Mouse (Mus musculus) erythroid progenitor cell, adult 5-6 weeks (primary cell): ENCODE measurements around the gene Shpk. TPM values are rescaled to one million over a fixed set of nuclear protein-coding genes. Genes with fewer than 3 reads are reported as not detected.

Experiments
- ATAC-seq: replicated peaks from 2 replicates; pipeline ENCODE4 v1.8.0; 2016; ENCODE audit warnings: moderate number of reproducible peaks, mild to moderate bottlenecking, moderate TSS enrichment, inconsistent platforms; ENCODE audit not compliant: poor library complexity, low FRiP score, severe bottlenecking
- total RNA-seq, 2 experiments: library from RNA; stranded (forward) in 1 of 2; stranded (reverse) in 1 of 2; fragments of 150-400 nt in 1 of 2; fragments of 186-747, 209-891 nt in 1 of 2; gene quantifications; 2 replicates each; pipeline versions ENCODE4 v1.2.3 to v1.2.4; 2015 to 2017; ENCODE audit warnings: low replicate concordance in 2 of 2

The Shpk gene
- total RNA-seq, 2 experiments from 2014 or later = 2.9 TPM; not detected in 1

DNA sequence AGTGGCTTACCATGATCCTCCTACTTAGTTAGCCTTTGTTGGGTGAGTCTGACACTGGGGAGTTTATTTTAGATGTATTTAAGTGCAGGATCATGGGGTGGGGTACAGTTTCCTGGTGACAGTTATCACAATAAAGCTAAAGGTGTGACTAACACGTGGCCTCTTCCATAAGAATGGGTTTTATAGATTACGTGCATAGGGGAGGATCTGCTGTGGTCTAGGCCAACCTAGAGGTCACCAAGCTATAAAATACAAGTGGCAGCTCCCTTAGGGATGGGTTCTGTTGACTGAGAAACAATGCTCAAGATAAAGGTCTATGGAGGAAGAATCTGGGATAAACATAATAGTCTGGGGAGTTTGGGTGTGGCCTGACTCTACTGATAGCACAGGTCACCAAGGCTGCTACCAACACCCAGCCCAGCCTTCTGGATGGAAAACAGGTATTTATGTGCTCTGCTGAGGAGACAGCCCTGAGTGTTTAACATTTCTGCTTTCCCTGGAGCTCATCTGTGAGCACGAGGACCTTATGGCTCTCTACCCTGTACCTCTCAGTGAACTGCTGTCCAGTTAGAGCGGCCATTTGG lies 58.2 kb downstream of the Shpk start:
- ATAC-seq = no peak

DNA sequence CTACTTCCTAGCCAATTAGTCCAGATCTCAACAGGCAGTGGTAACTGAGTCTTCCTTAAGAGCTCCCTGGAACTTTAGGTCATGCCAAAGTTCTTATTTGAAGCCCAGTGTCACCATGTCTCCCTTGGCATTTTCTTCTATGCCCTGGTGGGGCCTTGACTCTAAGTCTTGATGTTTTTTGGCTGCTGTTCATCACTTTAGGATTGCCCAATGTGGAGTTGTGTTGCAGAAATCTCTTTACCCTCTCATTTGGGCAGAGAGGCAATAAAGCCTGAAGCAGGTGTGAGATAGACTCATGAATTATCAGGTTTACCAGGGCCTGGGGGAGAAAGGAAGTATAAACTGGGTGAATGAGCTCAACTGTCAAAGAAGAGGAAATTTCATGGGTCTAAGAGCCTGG lies 59.4 kb downstream of the Shpk start:
- no peak for ATAC-seq

DNA sequence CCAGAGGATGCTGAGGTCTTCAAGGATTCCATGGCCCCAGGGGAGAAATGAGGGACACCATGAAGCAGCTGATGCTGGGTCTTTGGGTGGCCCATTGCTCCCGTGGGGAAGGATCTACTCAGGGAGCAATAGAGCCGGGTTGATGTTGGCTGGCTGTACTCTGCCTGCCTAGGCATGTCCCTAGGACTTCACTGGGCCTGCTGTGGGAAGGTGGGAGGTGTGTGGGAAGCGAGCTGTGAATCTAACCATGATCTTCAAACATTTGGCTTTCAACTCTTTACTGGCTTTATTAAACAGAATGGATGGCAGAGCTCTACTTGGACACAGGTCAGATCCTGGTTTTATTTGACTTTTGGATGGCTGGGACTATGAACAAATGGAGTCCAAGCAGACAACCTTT lies 61.2 kb downstream of the Shpk start:
- no peak for ATAC-seq

DNA sequence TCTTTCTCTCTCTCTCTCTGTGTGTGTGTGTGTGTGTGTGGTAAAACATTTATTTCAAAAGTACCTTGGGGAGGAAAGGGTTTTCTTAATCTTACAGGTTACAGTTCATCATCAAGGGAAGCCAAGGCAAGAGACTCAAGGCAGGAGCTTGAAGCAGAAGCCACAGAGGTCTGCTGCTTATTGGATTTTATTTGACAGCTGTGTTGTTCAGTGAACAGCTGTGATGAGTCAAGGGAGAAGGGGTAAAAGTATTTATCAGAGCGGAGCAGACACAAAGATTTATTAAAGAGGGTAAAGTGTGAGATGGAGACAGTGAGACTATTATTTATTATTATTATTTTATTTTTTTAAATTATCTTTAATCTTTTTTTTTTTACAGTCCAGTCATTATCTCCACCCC lies 62.1 kb downstream of the Shpk start:
- no peak for ATAC-seq

DNA sequence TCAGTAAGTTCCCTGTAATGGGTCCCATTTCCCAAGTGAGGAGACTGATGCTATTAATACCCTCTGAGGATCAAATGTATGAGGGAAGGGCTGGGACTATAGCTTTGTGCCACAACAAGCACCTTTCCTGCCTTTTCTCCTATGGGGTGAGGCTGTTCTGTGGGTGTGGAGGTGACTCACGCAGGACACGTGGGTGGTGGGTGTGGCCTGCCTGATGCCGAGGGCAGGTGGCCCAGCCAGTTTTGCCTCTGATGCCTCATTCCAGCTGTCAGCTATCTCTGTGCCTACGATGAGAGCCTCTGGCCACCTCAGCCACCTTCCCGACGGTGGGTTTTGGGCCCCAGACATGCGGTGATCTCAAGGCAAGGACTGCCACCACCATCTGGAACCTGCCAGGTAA lies 68.0 kb downstream of the Shpk start, which contains the start of gene Trpv3:
Gene Trpv3, plus strand, starts transcription at position 122 of the 400 bp plus-strand sequence.
- no peak for ATAC-seq

Other genes with a start within 250 kb of the Shpk start
- gene Atp2a3, start 238.3 kb upstream of the Shpk start, total RNA-seq (2015; ENCODE audit: low replicate concordance) = 19.8 and 20.5 TPM in 2 replicates
- gene Atp2a3, start 238.3 kb upstream of the Shpk start, total RNA-seq (2017; ENCODE audit: low replicate concordance) = 11.1 and 15.1 TPM in 2 replicates
- 1.1 and 3.4 TPM in 2 replicates for gene P2rx1, start 200.4 kb upstream of the Shpk start, total RNA-seq (2015; ENCODE audit: low replicate concordance)
- gene P2rx1, start 200.4 kb upstream of the Shpk start, total RNA-seq (2017; ENCODE audit: low replicate concordance) = 0.45 and 0.51 TPM in 2 replicates
- not detected in 2 replicates for gene Camkk1, start 180.5 kb upstream of the Shpk start, total RNA-seq (2015; ENCODE audit: low replicate concordance)
- gene Camkk1, start 180.5 kb upstream of the Shpk start, total RNA-seq (2017; ENCODE audit: low replicate concordance) = 0.26 and 0.76 TPM in 2 replicates
- gene Ncbp3, start 151.7 kb upstream of the Shpk start, total RNA-seq (2015; ENCODE audit: low replicate concordance) = 10.9 and 11.9 TPM in 2 replicates
- 17.4 and 18.9 TPM in 2 replicates for gene Ncbp3, start 151.7 kb upstream of the Shpk start, total RNA-seq (2017; ENCODE audit: low replicate concordance)
- not detected in 2 replicates for gene Itgae, start 108.9 kb upstream of the Shpk start, total RNA-seq (2015; ENCODE audit: low replicate concordance)
- gene Itgae, start 108.9 kb upstream of the Shpk start, total RNA-seq (2017; ENCODE audit: low replicate concordance) = 0.08 and 1.3 TPM in 2 replicates
- gene Haspin, start 61.2 kb upstream of the Shpk start, total RNA-seq (2015; ENCODE audit: low replicate concordance) = 44.3 and 57.4 TPM in 2 replicates
- gene Haspin, start 61.2 kb upstream of the Shpk start, total RNA-seq (2017; ENCODE audit: low replicate concordance) = 65.1 and 71.6 TPM in 2 replicates
- gene P2rx5, start 39.0 kb upstream of the Shpk start, total RNA-seq (2015; ENCODE audit: low replicate concordance) = not detected in 2 replicates
- not detected in 2 replicates for gene P2rx5, start 39.0 kb upstream of the Shpk start, total RNA-seq (2017; ENCODE audit: low replicate concordance)
- gene Emc6, start 22.4 kb upstream of the Shpk start, total RNA-seq (2015; ENCODE audit: low replicate concordance) = 16.9 and 27.2 TPM in 2 replicates
- gene Emc6, start 22.4 kb upstream of the Shpk start, total RNA-seq (2017; ENCODE audit: low replicate concordance) = 8.0 and 31.8 TPM in 2 replicates
- gene Tax1bp3, start 22.4 kb upstream of the Shpk start, total RNA-seq (2015; ENCODE audit: low replicate concordance) = 2.1 and 9.4 TPM in 2 replicates
- gene Tax1bp3, start 22.4 kb upstream of the Shpk start, total RNA-seq (2017; ENCODE audit: low replicate concordance) = 3.3 and 6.9 TPM in 2 replicates
- 5.9 and 11.9 TPM in 2 replicates for gene Ctns, start 418 bp upstream of the Shpk start, total RNA-seq (2015; ENCODE audit: low replicate concordance)
- 7.7 and 15.1 TPM in 2 replicates for gene Ctns, start 418 bp upstream of the Shpk start, total RNA-seq (2017; ENCODE audit: low replicate concordance)
- not detected in 2 replicates for gene Trpv1, start 34.8 kb downstream of the Shpk start, total RNA-seq (2015; ENCODE audit: low replicate concordance)
- not detected in 2 replicates for gene Trpv1, start 34.8 kb downstream of the Shpk start, total RNA-seq (2017; ENCODE audit: low replicate concordance)
- not detected in 2 replicates for gene Trpv3, start 67.9 kb downstream of the Shpk start, total RNA-seq (2015; ENCODE audit: low replicate concordance)
- gene Trpv3, start 67.9 kb downstream of the Shpk start, total RNA-seq (2017; ENCODE audit: low replicate concordance) = not detected in 2 replicates
- gene Aspa, start 130.1 kb downstream of the Shpk start, total RNA-seq (2015; ENCODE audit: low replicate concordance) = not detected in 2 replicates
- gene Aspa, start 130.1 kb downstream of the Shpk start, total RNA-seq (2017; ENCODE audit: low replicate concordance) = not detected in 2 replicates
- gene Gm49340, start 130.3 kb downstream of the Shpk start, total RNA-seq (2015; ENCODE audit: low replicate concordance) = not detected in 2 replicates
- not detected in 2 replicates for gene Gm49340, start 130.3 kb downstream of the Shpk start, total RNA-seq (2017; ENCODE audit: low replicate concordance)
- not detected in 2 replicates for gene Spata22, start 130.3 kb downstream of the Shpk start, total RNA-seq (2015; ENCODE audit: low replicate concordance)
- gene Spata22, start 130.3 kb downstream of the Shpk start, total RNA-seq (2017; ENCODE audit: low replicate concordance) = not detected in 2 replicates
- not detected in 2 replicates for gene Olfr20, start 151.3 kb downstream of the Shpk start, total RNA-seq (2015; ENCODE audit: low replicate concordance)
- gene Olfr20, start 151.3 kb downstream of the Shpk start, total RNA-seq (2017; ENCODE audit: low replicate concordance) = not detected in 2 replicates
- not detected in 2 replicates for gene Olfr376, start 171.8 kb downstream of the Shpk start, total RNA-seq (2015; ENCODE audit: low replicate concordance)
- gene Olfr376, start 171.8 kb downstream of the Shpk start, total RNA-seq (2017; ENCODE audit: low replicate concordance) = not detected in 2 replicates
- not detected in 2 replicates for gene Olfr1, start 200.2 kb downstream of the Shpk start, total RNA-seq (2015; ENCODE audit: low replicate concordance)
- not detected in 2 replicates for gene Olfr1, start 200.2 kb downstream of the Shpk start, total RNA-seq (2017; ENCODE audit: low replicate concordance)
- not detected in 2 replicates for gene Olfr378, start 229.0 kb downstream of the Shpk start, total RNA-seq (2015; ENCODE audit: low replicate concordance)
- gene Olfr378, start 229.0 kb downstream of the Shpk start, total RNA-seq (2017; ENCODE audit: low replicate concordance) = not detected in 2 replicates